Mouse (Mus musculus): ENCODE measurements around the gene Fscn1. TPM values are rescaled to one million over a fixed set of nuclear protein-coding genes. Genes with fewer than 3 reads are reported as not detected.

The Fscn1 gene
- total and polyA plus RNA-seq, 2 experiments from 2014 or later: 457 to 558 TPM

GRCm38 (mm10) chr5:142989167-142989566 is 29.0 kb downstream of the Fscn1 start:
- WGBS: 79% methylated on average over 3 of the region's 3 CpGs
- DNase-seq (no peak), ATAC-seq (no peak)
- H3K9ac ChIP-seq: no peak overlapping the region
- no peaks in the 10 kb centered on the region for H3K27me3 ChIP-seq (ENCODE audit: insufficient read depth, low read length)
- H3K4me2 ChIP-seq (ENCODE audit: low read depth): no peak overlapping the region
- H3K27ac ChIP-seq (ENCODE audit: low read depth, low read length): no peak overlapping the region
- peaks cover 28% of the 10 kb centered on the region for H3K36me3 ChIP-seq (ENCODE audit: insufficient read depth)
- H3K9me3 ChIP-seq (ENCODE audit: low read length): no peaks in the 10 kb centered on the region
- no peak overlapping the region for H3K4me3 ChIP-seq (ENCODE audit: low read depth, low read length)
- TF ChIP-seq CTCF (IDR thresholded peaks at IDR 0.05; ENCODE audit: low read depth): no peak
- H3K4me1 ChIP-seq (ENCODE audit: insufficient read depth): no peaks in the 10 kb centered on the region

- Histone ChIP-seq H3K27ac (ENCODE audit: low read depth, low read length) (no peak overlapping the region), H3K4me3 (ENCODE audit: low read depth, low read length) (no peak overlapping the region), H3K9ac (no peak overlapping the region), H3K27me3 (ENCODE audit: insufficient read depth, low read length) (no peaks in the 10 kb centered on the region), H3K4me1 (ENCODE audit: insufficient read depth) (no peaks in the 10 kb centered on the region), H3K9me3 (ENCODE audit: low read length) (no peaks in the 10 kb centered on the region), H3K36me3 (ENCODE audit: insufficient read depth) (peaks cover 36% of the 10 kb centered on the region), H3K4me2 (ENCODE audit: low read depth) (no peak overlapping the region)
- no peak for TF ChIP-seq CTCF (IDR thresholded peaks at IDR 0.05; ENCODE audit: low read depth)
- DNase-seq (no peak), ATAC-seq (no peak)
- 97% methylated on average over 2 of the region's 2 CpGs for WGBS
These were observed 34.6 kb downstream of the Fscn1 start for GRCm38 (mm10) chr5:142994746-142995145.

GRCm38 (mm10) chr5:142997526-142997925 is 37.4 kb downstream of the Fscn1 start:
- 78% methylated on average over 9 of the region's 9 CpGs for WGBS
- peaks cover 29% of the 10 kb centered on the region; the same call in 1 of the 2 replicates for H3K36me3 ChIP-seq (ENCODE audit: insufficient read depth)
- H3K4me3 ChIP-seq (ENCODE audit: low read depth, low read length): no peak overlapping the region
- ATAC-seq (no peak), DNase-seq (no peak)
- no peaks in the 10 kb centered on the region for H3K27me3 ChIP-seq (ENCODE audit: insufficient read depth, low read length)
- TF ChIP-seq CTCF (IDR thresholded peaks at IDR 0.05; ENCODE audit: low read depth): no peak
- H3K9me3 ChIP-seq (ENCODE audit: low read length): no peaks in the 10 kb centered on the region
- no peaks in the 10 kb centered on the region for H3K4me1 ChIP-seq (ENCODE audit: insufficient read depth)
- H3K4me2 ChIP-seq (ENCODE audit: low read depth): no peak overlapping the region
- H3K9ac ChIP-seq: no peak overlapping the region
- H3K27ac ChIP-seq (ENCODE audit: low read depth, low read length): no peak overlapping the region

- no peaks in the 10 kb centered on the region for H3K27me3 ChIP-seq (ENCODE audit: insufficient read depth, low read length)
- no peaks in the 10 kb centered on the region for H3K9me3 ChIP-seq (ENCODE audit: low read length)
- no peaks in the 10 kb centered on the region for H3K4me1 ChIP-seq (ENCODE audit: insufficient read depth)
- H3K27ac ChIP-seq (ENCODE audit: low read depth, low read length): no peak overlapping the region
- H3K9ac ChIP-seq: no peak overlapping the region
- H3K36me3 ChIP-seq (ENCODE audit: insufficient read depth): peaks cover 23% of the 10 kb centered on the region; the same call in 1 of the 2 replicates
- ATAC-seq: no peak
- H3K4me3 ChIP-seq (ENCODE audit: low read depth, low read length): no peak overlapping the region
- TF ChIP-seq CTCF (IDR thresholded peaks at IDR 0.05; ENCODE audit: low read depth): no peak
- no peak overlapping the region for H3K4me2 ChIP-seq (ENCODE audit: low read depth)
- WGBS: 65% methylated on average over 2 of the region's 2 CpGs
- DNase-seq: no peak
These were observed 38.0 kb downstream of the Fscn1 start for GRCm38 (mm10) chr5:142998171-142998570.

GRCm38 (mm10) chr5:143000091-143000490 is 39.9 kb downstream of the Fscn1 start:
- WGBS: 68% methylated on average over 4 of the region's 4 CpGs
- Histone ChIP-seq H3K9me3 (ENCODE audit: low read length) (no peaks in the 10 kb centered on the region), H3K27ac (ENCODE audit: low read depth, low read length) (no peak overlapping the region)

GRCm38 (mm10) chr5:143000654-143001500 is 40.7 kb downstream of the Fscn1 start:
- Histone ChIP-seq H3K4me3 (ENCODE audit: low read depth, low read length) (no peak overlapping the region), H3K9me3 (ENCODE audit: low read length) (no peaks in the 10 kb centered on the region), H3K27me3 (ENCODE audit: insufficient read depth, low read length) (no peaks in the 10 kb centered on the region), H3K4me2 (ENCODE audit: low read depth) (no peak overlapping the region), H3K9ac (no peak overlapping the region), H3K36me3 (ENCODE audit: insufficient read depth) (peaks cover 19% of the 10 kb centered on the region; the same call in 1 of the 2 replicates), H3K27ac (ENCODE audit: low read depth, low read length) (peak overlapping the region; percentile 72), H3K4me1 (ENCODE audit: insufficient read depth) (no peaks in the 10 kb centered on the region)
- ATAC-seq (peak; percentile 76), DNase-seq (peak; percentile 24)
- no peak for TF ChIP-seq CTCF (IDR thresholded peaks at IDR 0.05; ENCODE audit: low read depth)
- 53% methylated on average over 9 of the region's 9 CpGs for WGBS

More at GRCm38 (mm10) chr5:143000091-143000490, 39.9 kb downstream of the Fscn1 start:
- peaks cover 19% of the 10 kb centered on the region; the same call in 1 of the 2 replicates for H3K36me3 ChIP-seq (ENCODE audit: insufficient read depth)
- H3K27me3 ChIP-seq (ENCODE audit: insufficient read depth, low read length): no peaks in the 10 kb centered on the region
- ATAC-seq (no peak), DNase-seq (no peak)
- H3K4me1 ChIP-seq (ENCODE audit: insufficient read depth): no peaks in the 10 kb centered on the region
- H3K9ac ChIP-seq: no peak overlapping the region
- no peak overlapping the region for H3K4me2 ChIP-seq (ENCODE audit: low read depth)
- no peak for TF ChIP-seq CTCF (IDR thresholded peaks at IDR 0.05; ENCODE audit: low read depth)
- H3K4me3 ChIP-seq (ENCODE audit: low read depth, low read length): no peak overlapping the region

GRCm38 (mm10) chr5:143009383-143009782 is 49.2 kb downstream of the Fscn1 start:
- no peak overlapping the region for H3K4me2 ChIP-seq (ENCODE audit: low read depth)
- no peak overlapping the region for H3K9ac ChIP-seq
- WGBS: 43% methylated on average over 10 of the region's 11 CpGs
- H3K4me1 ChIP-seq (ENCODE audit: insufficient read depth): no peaks in the 10 kb centered on the region
- peaks cover 29% of the 10 kb centered on the region for H3K36me3 ChIP-seq (ENCODE audit: insufficient read depth)
- H3K27me3 ChIP-seq (ENCODE audit: insufficient read depth, low read length): no peaks in the 10 kb centered on the region
- ATAC-seq (peak; percentile 63), DNase-seq (no peak)
- no peak overlapping the region for H3K4me3 ChIP-seq (ENCODE audit: low read depth, low read length)
- no peak for TF ChIP-seq CTCF (IDR thresholded peaks at IDR 0.05; ENCODE audit: low read depth)
- no peaks in the 10 kb centered on the region for H3K9me3 ChIP-seq (ENCODE audit: low read length)
- peak overlapping the region; percentile 45; the same call in 1 of the 2 replicates for H3K27ac ChIP-seq (ENCODE audit: low read depth, low read length)
